Mouse (Mus musculus) left cerebral cortex, adult 11 months (tissue): Measurements from ENCODE around the gene Clmn.

Source experiments
- DNase-seq: peaks from one replicate; pipeline ENCODE4 v3.0.0; 2022; ENCODE audit warnings: low spot score

The Clmn gene

GRCm38 (mm10) chr12:104813762-104814161 is 51.1 kb downstream of the Clmn start:
- no peak for DNase-seq

- DNase-seq, result no peak
These were observed 52.2 kb downstream of the Clmn start for GRCm38 (mm10) chr12:104812711-104813110.

DNA sequence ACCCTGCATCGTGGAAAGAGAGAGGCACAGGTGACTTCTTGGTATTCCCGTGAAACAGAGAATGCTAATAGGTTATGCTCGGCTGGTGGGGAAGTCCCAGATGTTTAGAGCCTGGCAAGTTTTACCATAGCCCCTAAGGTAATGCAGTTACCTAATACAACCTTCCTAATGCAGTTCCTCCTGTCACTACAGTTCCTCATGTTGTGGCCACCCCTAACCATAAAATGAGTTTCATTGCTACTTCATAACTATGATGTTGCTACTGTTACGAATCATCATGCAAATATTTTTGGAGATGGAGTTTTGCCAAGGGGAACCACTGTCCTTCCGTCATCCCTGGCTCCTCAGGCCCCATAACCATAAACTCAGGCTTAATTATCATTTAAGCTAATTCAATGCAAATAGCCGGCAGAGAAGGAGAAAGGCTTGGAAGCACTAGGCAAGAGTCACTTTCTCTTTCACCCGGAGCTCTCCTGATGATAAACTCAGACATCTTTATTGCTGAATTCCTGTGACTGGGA is 53.9 kb downstream of the Clmn start:
- no peak for DNase-seq

DNA sequence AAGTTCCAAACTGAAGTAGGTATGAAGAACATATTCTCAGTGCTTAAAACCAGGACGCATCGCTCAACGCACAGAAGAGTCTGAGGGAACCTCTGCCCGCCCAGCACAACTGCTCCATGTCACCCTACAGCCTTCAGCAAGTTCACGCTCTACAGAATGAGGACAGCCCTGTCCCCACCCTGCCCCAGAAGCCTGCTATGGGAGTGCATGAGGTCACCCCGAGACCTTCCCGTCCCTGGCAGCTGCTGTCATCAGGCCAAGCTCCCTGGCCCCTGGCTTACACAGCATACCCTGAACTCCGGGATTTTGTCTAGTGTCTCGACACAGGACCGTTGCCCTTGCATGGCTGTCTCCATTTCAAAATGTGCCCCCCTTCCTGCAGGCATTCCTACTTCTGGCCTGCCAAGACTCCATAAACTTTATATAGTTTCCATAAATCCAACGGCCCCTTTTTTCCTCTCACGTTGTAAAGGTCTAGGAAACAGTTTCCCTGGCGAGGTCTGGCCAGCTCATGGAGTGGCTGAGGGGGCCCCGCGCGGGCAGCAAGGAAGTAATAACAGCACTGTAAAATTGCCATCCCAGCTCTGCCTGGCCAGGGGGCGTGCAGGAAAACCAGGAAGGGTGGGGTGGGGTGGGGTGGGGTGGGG is 56.3 kb downstream of the Clmn start:
- DNase-seq, result no peak

DNA sequence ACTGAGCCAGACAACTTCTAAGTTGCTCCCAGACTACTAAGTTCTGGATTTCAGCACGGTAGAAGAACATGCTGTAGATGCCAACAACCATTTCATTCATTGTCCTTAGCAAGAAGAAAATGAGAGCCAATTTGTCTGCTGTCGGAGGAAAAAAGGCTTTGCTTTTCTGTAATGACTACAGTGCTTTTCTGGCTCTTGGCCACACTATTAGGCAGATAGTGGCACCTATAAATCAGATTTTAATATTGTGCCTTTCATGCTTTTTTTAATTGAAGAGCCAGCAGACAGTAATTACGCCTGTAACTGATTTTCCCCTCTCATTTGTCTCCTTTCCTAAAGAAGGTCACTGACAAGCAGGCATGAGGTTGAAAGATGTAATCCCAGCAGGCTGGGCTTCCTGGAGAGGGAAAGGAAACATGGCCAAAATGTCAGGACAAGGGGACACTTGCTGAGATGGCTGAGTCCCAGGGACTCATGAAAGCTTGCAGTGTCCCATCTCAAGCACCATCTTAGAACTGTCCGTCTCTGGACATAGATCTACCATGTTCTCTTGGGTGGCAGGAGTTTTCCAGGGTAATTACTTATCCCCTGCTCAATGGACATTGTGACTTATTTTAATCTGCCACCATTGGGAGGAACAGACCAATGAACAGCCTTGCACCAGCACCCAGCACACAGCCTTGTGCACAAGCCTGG is 58.0 kb downstream of the Clmn start:
- DNase-seq, result no peak

- no peak for DNase-seq
These were observed 63.2 kb downstream of the Clmn start for GRCm38 (mm10) chr12:104801494-104802260.

GRCm38 (mm10) chr12:104799365-104799764 is 65.5 kb downstream of the Clmn start:
- no peak for DNase-seq

DNA sequence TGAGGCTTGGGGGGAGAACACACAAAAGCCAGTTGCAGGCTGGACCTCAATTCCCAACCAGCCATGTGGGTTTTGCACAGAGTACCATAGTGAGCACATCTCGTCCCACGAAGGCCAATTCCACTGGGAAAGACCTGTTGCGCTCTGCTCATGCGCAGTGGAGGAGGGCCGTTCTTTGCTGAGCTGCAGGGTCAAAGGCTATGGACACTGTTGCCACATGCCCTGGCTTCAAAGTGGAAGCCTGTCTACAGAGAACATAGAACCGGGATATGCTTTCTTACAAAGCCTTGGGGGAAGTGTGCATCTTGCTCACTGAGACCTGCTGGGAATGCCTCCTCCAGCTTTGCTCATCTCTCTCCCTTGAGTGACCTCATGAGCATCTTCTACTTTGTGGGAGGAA is 67.0 kb downstream of the Clmn start:
- DNase-seq, result no peak

DNA sequence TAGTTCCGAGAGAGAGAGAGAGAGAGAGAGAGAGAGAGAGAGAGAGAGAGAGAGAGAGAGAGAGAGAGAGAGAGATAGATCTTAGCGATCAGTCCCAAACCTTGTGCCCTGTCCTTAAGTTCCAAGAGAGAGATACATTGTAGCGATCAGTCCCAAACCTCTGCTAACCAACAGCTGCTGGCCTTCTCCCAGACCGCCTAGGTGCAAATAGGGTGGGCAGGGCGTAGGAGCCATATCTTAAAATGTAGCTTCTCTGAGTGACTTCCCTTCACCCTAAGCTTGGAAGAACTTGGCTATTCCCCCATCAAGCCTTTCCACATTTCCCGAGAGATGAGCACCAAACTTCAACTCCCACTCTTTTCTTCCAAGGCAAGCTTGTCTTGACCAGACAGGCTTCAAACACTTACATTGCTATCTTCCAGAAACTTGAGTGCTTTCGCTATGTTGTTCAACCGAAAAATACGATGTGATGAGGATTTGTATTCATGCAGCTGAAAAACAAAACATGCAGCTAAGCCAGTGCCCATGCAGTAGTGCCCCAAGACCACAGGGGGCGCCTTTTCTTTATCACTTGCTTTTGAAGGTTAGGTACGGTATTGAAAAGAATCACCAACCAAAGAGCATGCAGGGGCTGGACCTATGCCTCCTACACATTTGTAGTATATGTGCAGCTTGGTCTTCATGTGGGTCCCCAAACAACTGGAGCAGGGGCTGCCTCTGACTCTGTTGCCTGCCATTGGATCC is 68.1 kb downstream of the Clmn start:
- no peak for DNase-seq

- DNase-seq, result no peak
These were observed 69.9 kb downstream of the Clmn start for GRCm38 (mm10) chr12:104794957-104795356.

DNA sequence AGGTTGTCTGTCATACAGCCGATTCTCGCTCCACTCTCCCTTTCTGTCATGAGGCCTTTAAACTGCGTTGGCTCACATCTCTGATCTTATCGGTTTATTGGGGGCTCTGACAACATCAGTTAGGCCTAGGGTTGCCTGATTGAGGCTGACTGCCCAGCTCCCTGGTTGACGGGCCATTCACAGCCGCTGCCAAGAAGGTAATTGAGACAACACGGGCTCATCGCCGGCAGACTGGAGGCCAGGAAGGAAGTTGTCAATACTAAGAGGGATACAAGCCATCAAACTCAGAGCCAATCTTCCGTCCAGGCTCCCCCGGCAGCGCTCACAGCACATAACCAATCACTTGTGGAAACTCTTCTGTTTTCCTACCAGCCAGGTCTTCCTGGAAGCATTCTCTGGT is 71.4 kb downstream of the Clmn start:
- no peak for DNase-seq

- DNase-seq, result no peak
These were observed 87.3 kb downstream of the Clmn start for GRCm38 (mm10) chr12:104777603-104778002.

DNA sequence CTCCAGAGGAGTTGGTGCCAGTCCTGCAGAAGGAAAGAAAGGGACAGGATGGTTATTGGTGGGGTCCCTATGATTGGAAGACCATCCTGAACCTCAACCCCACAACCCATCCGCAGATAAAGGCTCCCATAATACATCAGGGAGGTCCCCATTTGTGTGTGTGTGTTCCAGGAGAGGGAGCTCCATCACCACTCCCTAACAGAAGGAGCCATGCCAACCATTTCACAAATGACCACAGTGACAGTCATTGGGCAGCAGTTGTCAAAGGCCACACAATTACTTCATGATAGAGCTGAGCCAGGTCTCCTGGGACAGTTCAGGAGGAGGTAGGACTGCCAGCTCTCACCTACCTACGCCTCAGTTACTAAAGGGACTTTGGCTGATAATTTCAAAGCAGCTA is 92.9 kb downstream of the Clmn start:
- no peak for DNase-seq

GRCm38 (mm10) chr12:104769201-104769785 is 95.6 kb downstream of the Clmn start:
- no peak for DNase-seq

DNA sequence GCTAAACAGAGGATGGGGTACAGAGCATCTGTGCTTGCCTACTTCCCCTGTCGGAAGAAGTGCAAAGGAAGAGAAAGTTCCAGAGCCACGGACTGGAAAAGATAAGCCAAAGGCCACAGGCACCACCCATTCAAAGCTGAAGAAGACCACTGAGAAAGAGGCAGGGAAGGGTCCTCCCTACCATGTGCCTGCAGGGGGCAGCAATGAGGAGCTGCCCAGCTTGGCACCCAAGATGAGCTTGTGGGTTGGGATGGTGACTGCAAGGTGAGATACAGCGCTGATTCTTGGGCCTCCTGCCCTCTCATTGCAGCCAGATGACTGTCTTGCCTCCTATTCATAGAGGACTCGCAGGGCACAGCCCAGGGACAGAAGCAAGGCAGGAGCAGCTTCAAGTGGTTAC is 97.7 kb downstream of the Clmn start:
- DNase-seq, result no peak

DNA sequence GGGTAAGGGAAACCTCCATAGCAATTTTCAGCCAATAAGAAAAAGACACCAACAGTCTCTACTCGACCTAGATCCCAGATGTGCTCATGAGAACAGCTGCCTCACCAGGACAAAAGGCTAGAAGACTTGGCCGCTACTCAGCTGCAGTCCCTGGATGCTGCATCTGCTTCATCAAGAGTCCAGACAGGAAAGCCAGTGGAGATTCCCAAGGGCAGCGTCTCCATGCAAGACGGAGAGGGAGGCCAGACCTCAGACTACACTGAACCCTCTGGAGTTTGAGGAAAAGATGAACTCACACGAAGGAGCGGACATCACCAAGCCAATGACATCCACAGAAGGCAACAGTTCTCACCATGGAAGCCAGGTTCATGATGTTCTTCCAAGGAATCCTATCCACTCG is 99.1 kb downstream of the Clmn start:
- DNase-seq, result no peak

DNA sequence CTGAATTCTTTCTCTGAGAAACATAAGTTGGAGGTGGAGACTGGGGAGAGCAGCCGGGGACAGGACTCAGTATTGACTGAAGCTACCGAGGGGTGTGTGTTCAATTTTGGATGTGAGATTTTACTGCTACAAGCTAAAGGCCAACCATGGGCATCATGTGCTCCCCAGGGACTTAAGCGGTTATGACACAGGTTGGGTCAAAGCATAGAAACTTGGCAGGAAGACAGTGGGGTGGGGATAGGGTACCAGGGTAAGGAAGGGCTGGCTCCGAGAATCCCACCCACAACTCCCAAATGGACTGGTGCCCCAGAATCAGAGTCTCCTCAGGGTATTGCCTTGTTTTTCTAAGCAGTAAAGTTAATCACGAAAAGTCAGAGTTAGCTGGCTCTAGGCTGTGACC is 99.8 kb downstream of the Clmn start:
- DNase-seq, result no peak

- no peak for DNase-seq
These were observed 101.0 kb downstream of the Clmn start for GRCm38 (mm10) chr12:104763918-104764317.

- no peak for DNase-seq
These were observed 103.5 kb downstream of the Clmn start for GRCm38 (mm10) chr12:104761411-104761810.

DNA sequence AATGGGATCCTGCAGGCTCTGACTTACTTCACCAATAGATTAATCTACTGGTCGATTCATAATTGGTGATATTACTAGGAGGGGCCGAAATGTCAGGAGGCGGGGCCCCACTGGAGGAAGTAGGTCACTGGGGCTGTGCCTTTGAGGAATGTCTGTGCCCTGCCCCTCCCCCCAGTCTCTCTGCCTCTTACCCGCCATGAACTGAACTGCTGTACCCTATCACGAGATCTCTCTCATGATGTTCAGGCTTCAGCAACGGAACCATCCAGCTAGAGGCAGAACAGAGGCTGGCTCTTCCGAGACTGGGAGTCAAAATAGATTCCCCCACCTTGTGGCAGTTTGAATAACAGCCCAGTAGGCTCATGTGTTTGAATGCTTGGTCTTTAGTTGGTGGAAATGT is 106.8 kb downstream of the Clmn start:
- DNase-seq, result no peak

- no peak for DNase-seq
These were observed 111.2 kb downstream of the Clmn start for GRCm38 (mm10) chr12:104753686-104754085.
